ENCODE assay signal across 8 mouse cellular contexts in genomic region chr12:44438884-44439283, GRCm38 (mm10).
DNase-seq lines count a peak whose midpoint lies in the region; ATAC-seq and TF ChIP-seq lines count a peak whose summit lies in the region.

No protein-coding gene starts in this region.

- no peak overlapping the region for H3K4me3 ChIP-seq in kidney, embryonic 15.5 days (replicated peaks)
- no peak overlapping the region for H3K4me3 ChIP-seq in kidney, adult 2 months (ENCODE audit: insufficient read depth, low read depth, low read length)
- peak overlapping the region; percentile 21; the same call in 1 of the 2 replicates for H3K4me3 ChIP-seq in hindbrain, embryonic 11.5 days (ENCODE audit: low read depth, low read length)
- H3K4me3 ChIP-seq in midbrain, embryonic 15.5 days: peak overlapping the region; percentile 28

- no peak for DNase-seq in kidney, adult 2 months
- DNase-seq in cerebellum, postnatal 14 days: peak; percentile 63 to 64
- DNase-seq in hindbrain, embryonic 11.5 days (ENCODE audit: low spot score): peak; percentile 58
- no peak for DNase-seq in right cerebral cortex, postnatal 25 days
- DNase-seq in kidney, postnatal 10 days: no peak
- no peak for DNase-seq in ovary, postnatal 36 days (ENCODE audit: low spot score)

- no peaks in the 10 kb centered on the region for H3K36me3 ChIP-seq in kidney, embryonic 15.5 days
- H3K36me3 ChIP-seq in kidney, adult 2 months (ENCODE audit: control insufficient read depth, insufficient read depth, low read length): no peaks in the 10 kb centered on the region
- no peaks in the 10 kb centered on the region for H3K36me3 ChIP-seq in hindbrain, embryonic 11.5 days (ENCODE audit: control insufficient read depth, insufficient read depth, low read length)
- H3K36me3 ChIP-seq in midbrain, embryonic 15.5 days (replicated peaks): no peaks in the 10 kb centered on the region

- H3K27ac ChIP-seq in kidney, embryonic 15.5 days: no peak overlapping the region
- no peak overlapping the region for H3K27ac ChIP-seq in kidney, adult 2 months (ENCODE audit: insufficient read depth, low read depth, low read length)
- H3K27ac ChIP-seq in hindbrain, embryonic 11.5 days (ENCODE audit: low read depth, low read length): peak overlapping the region; percentile 24; the same call in 1 of the 2 replicates
- H3K27ac ChIP-seq in midbrain, embryonic 15.5 days: peak overlapping the region; percentile 86

- WGBS in kidney, embryonic 15.5 days: 9% methylated on average over 8 of the region's 8 CpGs
- 21% methylated on average over 8 of the region's 8 CpGs for WGBS in kidney, adult 2 months
- 2% methylated on average over 8 of the region's 8 CpGs for WGBS in hindbrain, embryonic 11.5 days
- WGBS in midbrain, embryonic 15.5 days: 3% methylated on average over 8 of the region's 8 CpGs

- no peak for TF ChIP-seq POLR2A in kidney, adult 2 months (IDR thresholded peaks at IDR 0.05; ENCODE audit: low read depth, low read length)

- H3K27me3 ChIP-seq in kidney, embryonic 15.5 days: no peaks in the 10 kb centered on the region
- no peaks in the 10 kb centered on the region for H3K27me3 ChIP-seq in kidney, adult 2 months (replicated peaks; ENCODE audit: control insufficient read depth, insufficient read depth, low read length)
- no peaks in the 10 kb centered on the region for H3K27me3 ChIP-seq in hindbrain, embryonic 11.5 days (ENCODE audit: control insufficient read depth, insufficient read depth, low read length)
- H3K27me3 ChIP-seq in midbrain, embryonic 15.5 days (replicated peaks): no peaks in the 10 kb centered on the region

- no peaks in the 10 kb centered on the region for H3K9me3 ChIP-seq in kidney, embryonic 15.5 days (replicated peaks)
- no peaks in the 10 kb centered on the region; the same call in 1 of the 2 replicates for H3K9me3 ChIP-seq in hindbrain, embryonic 11.5 days (ENCODE audit: control insufficient read depth, low read length)
- no peaks in the 10 kb centered on the region for H3K9me3 ChIP-seq in midbrain, embryonic 15.5 days

- H3K9ac ChIP-seq in kidney, embryonic 15.5 days: no peak overlapping the region
- H3K9ac ChIP-seq in hindbrain, embryonic 11.5 days (ENCODE audit: low read depth, low read length): peak overlapping the region; percentile 37
- peak overlapping the region; percentile 31 for H3K9ac ChIP-seq in midbrain, embryonic 15.5 days

- peak overlapping the region; percentile 45 for H3K4me2 ChIP-seq in kidney, embryonic 15.5 days
- peak overlapping the region; percentile 40 for H3K4me2 ChIP-seq in hindbrain, embryonic 11.5 days (replicated peaks; ENCODE audit: low read depth, low read length)
- peak overlapping the region; percentile 48 for H3K4me2 ChIP-seq in midbrain, embryonic 15.5 days

- ATAC-seq in kidney, embryonic 15.5 days (replicated peaks; ENCODE audit: low FRiP score): no peak
- peak; percentile 72 for ATAC-seq in hindbrain, embryonic 11.5 days (ENCODE audit: low FRiP score)
- peak; percentile 53 for ATAC-seq in midbrain, embryonic 15.5 days (replicated peaks)

- no peak for TF ChIP-seq CTCF in kidney, adult 2 months (conservative IDR thresholded peaks at IDR 0.05; ENCODE audit: insufficient read depth, insufficient read length, low read depth, low read length)

- peaks cover 4% of the 10 kb centered on the region; the same call in 1 of the 2 replicates for H3K4me1 ChIP-seq in kidney, embryonic 15.5 days
- H3K4me1 ChIP-seq in kidney, adult 2 months (ENCODE audit: control insufficient read depth, insufficient read depth, low read length): no peaks in the 10 kb centered on the region
- peaks cover 11% of the 10 kb centered on the region; the same call in 1 of the 2 replicates for H3K4me1 ChIP-seq in hindbrain, embryonic 11.5 days (replicated peaks; ENCODE audit: control insufficient read depth, insufficient read depth, low read length)
- H3K4me1 ChIP-seq in midbrain, embryonic 15.5 days: peaks cover 44% of the 10 kb centered on the region

Comparison
In these comparisons a context has a peak if more than half of its experiments do, and no peak if none do; other contexts are left out.
1. H3K27ac ChIP-seq: peak in hindbrain, embryonic 11.5 days (single experiment) and midbrain, embryonic 15.5 days (single experiment); none in kidney, embryonic 15.5 days (single experiment) and kidney, adult 2 months (single experiment).
2. H3K4me3 ChIP-seq: peak in hindbrain, embryonic 11.5 days (single experiment) and midbrain, embryonic 15.5 days (single experiment); none in kidney, embryonic 15.5 days (single experiment) and kidney, adult 2 months (single experiment).
3. DNase-seq: peak in cerebellum, postnatal 14 days (2 of 2) and hindbrain, embryonic 11.5 days (single experiment); none in kidney, adult 2 months (single experiment), right cerebral cortex, postnatal 25 days (single experiment), kidney, postnatal 10 days (single experiment) and ovary, postnatal 36 days (single experiment).
4. Peak in every context shown above with its lines, with median percentiles within 50 percentile points of each other: H3K4me2 ChIP-seq.